Mouse (Mus musculus) ES-Bruce4 (cell line): ENCODE data around the gene Kif21b.

Experiments
- EP300 ChIP-seq: IDR thresholded peaks from 2 replicates; pipeline ENCODE4 v1.6.1; 2011; ENCODE audit warnings: low read depth, low read length; ENCODE audit not compliant: insufficient read depth
- POLR2A ChIP-seq: IDR thresholded peaks from one replicate; pipeline ENCODE4 v1.8.1; 2011; ENCODE audit warnings: low read length; ENCODE audit not compliant: insufficient read depth

DNA sequence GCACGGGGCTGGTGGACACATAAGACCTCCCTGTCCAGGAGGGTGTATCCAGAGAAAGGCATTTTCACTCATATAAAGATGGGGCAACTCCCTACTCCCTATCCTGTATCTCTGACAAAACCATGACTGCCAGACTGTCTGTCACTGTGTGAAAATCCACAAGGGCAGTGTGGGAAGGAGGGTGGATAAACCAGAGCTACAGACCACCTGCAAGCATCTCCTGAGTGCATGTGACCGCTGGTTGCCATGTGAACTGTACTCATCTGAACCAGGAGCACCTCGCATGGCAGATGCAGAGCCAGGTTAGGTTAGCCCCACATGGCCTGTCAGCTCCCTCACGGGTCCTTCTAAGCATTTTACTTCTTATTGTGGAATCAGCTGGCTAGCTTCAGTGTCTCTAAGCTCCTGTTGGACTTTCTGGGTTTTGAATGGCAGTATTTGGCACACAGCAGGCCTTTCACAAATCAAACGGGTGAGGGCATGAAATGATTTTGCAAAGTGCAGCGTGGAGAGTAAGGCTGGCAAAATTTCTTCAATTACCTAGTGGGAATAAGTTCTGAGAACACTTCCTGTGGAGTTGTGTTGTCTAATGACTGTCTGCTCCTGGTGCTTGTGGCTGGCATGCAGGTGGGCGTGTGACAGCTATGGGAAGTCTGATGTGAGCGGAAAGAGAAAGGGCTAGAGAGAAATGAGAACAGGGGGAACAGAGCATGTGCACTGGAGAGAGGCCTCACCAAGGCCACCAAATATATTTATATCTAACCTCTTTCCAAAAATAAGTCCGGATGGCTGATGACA, 41.6 kb upstream of the Kif21b start:
- no peak for TF ChIP-seq POLR2A
- TF ChIP-seq EP300, result no peak
